Mouse (Mus musculus) kidney, postnatal 0 days (tissue): ENCODE measurements around the gene Nkain4. TPM values are rescaled to one million over a fixed set of nuclear protein-coding genes. Genes with fewer than 3 reads are reported as not detected.

Experiments
- ATAC-seq: fragments of 200-750 bp; cut with Nextera tagmentation; replicated peaks from 2 replicates; pipeline ENCODE4 v1.8.0; 2017; ENCODE audit warnings: low read depth, moderate number of reproducible peaks, moderate TSS enrichment, moderate library complexity; ENCODE audit not compliant: low FRiP score
- DNase-seq: peaks from one replicate; pipeline ENCODE4 v3.0.0-alpha.2; 2016; ENCODE audit warnings: low spot score
- H3K27ac ChIP-seq: fragments of 300-500 bp; sonication (generic); 2 replicates; pipeline ENCODE4 v1.5.1; 2014; ENCODE audit warnings: mild to moderate bottlenecking
- H3K27me3 ChIP-seq: fragments of 300-500 bp; sonication (generic); 2 replicates; pipeline ENCODE4 v1.6.1; 2014; ENCODE audit warnings: low read length, mixed read lengths; ENCODE audit not compliant: insufficient read depth
- H3K36me3 ChIP-seq: fragments of 300-500 bp; sonication (generic); 2 replicates; pipeline ENCODE4 v1.6.1; 2014; ENCODE audit warnings: low read length, mixed read lengths; ENCODE audit not compliant: insufficient read depth
- H3K4me1 ChIP-seq: fragments of 300-500 bp; sonication (generic); replicated peaks from 2 replicates; pipeline ENCODE4 v1.6.1; 2014; ENCODE audit warnings: antibody characterized with exemption, low read length, mixed read lengths; ENCODE audit not compliant: insufficient read depth
- H3K4me2 ChIP-seq: fragments of 300-500 bp; sonication (generic); 2 replicates; pipeline ENCODE4 v1.6.1; 2014; ENCODE audit warnings: mild to moderate bottlenecking, low read length, moderate library complexity, mixed read lengths
- H3K4me3 ChIP-seq: fragments of 300-500 bp; sonication (generic); replicated peaks from 2 replicates; pipeline ENCODE4 v1.5.1; 2014; ENCODE audit warnings: low read depth, low read length
- H3K9ac ChIP-seq: fragments of 300-500 bp; sonication (generic); 2 replicates; pipeline ENCODE4 v1.6.1; 2014; ENCODE audit warnings: low read depth, low read length
- H3K9me3 ChIP-seq: fragments of 300-500 bp; sonication (generic); replicated peaks from 2 replicates; pipeline ENCODE4 v1.6.1; 2016; ENCODE audit warnings: low read length, inconsistent platforms, mixed read lengths
- CTCF ChIP-seq: IDR thresholded peaks from 2 replicates; pipeline ENCODE4 v1.5.1; 2016; ENCODE audit warnings: antibody characterized with exemption, low read depth, mild to moderate bottlenecking, moderate library complexity
- WGBS: fragments of 180-500 bp; shearing (Covaris S2); extraction: QIAGEN DNeasy Blood & Tissue Kit; methylation state at CpG from one replicate; pipeline ENCODE4 v1.1.7; 2014; 5-methylcytosine and 5-hydroxymethylcytosine counted together
- polyA plus RNA-seq: library from polyadenylated mRNA; unstranded; fragments of >200 nt; fragmentation: Nextera tagmentation; extraction: Ambion mirVana; gene quantifications from 2 replicates; pipeline ENCODE4 v1.2.1, GENCODE M21; 2015

The Nkain4 gene
- polyA plus RNA-seq, 1 experiment from 2014 or later = 24.1 TPM

- TF ChIP-seq CTCF = no peak
- Histone ChIP-seq H3K4me1 (no peaks in the 10 kb centered on the region), H3K27ac (no peak within 1 kb of the TSS), H3K9me3 (no peaks in the 10 kb centered on the region), H3K36me3 (no peaks in the 10 kb centered on the region), H3K4me2 (no peak within 1 kb of the TSS), H3K27me3 (no peaks in the 10 kb centered on the region), H3K9ac (no peak within 1 kb of the TSS), H3K4me3 (no peak within 1 kb of the TSS)
- no peak for DNase-seq
- WGBS = 62% methylated on average over 4 of the region's 4 CpGs
- no peak for ATAC-seq
These were observed 25.8 kb downstream of the Nkain4 start, which contains the start of gene Birc7 for GRCm38 (mm10) chr2:180928723-180929122. Birc7 (plus strand) TSS chr2:180929023.

GRCm38 (mm10) chr2:180925176-180925575 is 29.3 kb downstream of the Nkain4 start:
- DNase-seq = peak; percentile 83

GRCm38 (mm10) chr2:180922739-180923138 is 31.8 kb downstream of the Nkain4 start:
- H3K4me1 ChIP-seq = peaks cover 6% of the 10 kb centered on the region
- H3K9ac ChIP-seq = no peak overlapping the region
- no peak for TF ChIP-seq CTCF
- H3K27ac ChIP-seq = no peak overlapping the region
- no peaks in the 10 kb centered on the region for H3K9me3 ChIP-seq
- H3K4me2 ChIP-seq = no peak overlapping the region
- H3K27me3 ChIP-seq = no peaks in the 10 kb centered on the region
- WGBS = 86% methylated on average over 6 of the region's 6 CpGs
- peaks cover 6% of the 10 kb centered on the region; the same call in 1 of the 2 replicates for H3K36me3 ChIP-seq
- no peak overlapping the region for H3K4me3 ChIP-seq
- DNase-seq (no peak), ATAC-seq (no peak)

More at GRCm38 (mm10) chr2:180925176-180925575, 29.3 kb downstream of the Nkain4 start:
- Histone ChIP-seq H3K4me2 (no peak overlapping the region), H3K27me3 (no peaks in the 10 kb centered on the region), H3K27ac (no peak overlapping the region), H3K4me3 (no peak overlapping the region), H3K9ac (no peak overlapping the region), H3K4me1 (no peaks in the 10 kb centered on the region), H3K9me3 (no peaks in the 10 kb centered on the region), H3K36me3 (no peaks in the 10 kb centered on the region)
- no peak for ATAC-seq
- peak; percentile 92 for TF ChIP-seq CTCF
- WGBS = 4% methylated on average over 4 of the region's 4 CpGs

GRCm38 (mm10) chr2:180920810-180921400 is 33.6 kb downstream of the Nkain4 start, which contains the start of gene Ythdf1:
Ythdf1 (minus strand) TSS chr2:180920949.
- H3K4me2 ChIP-seq = peak within 1 kb of the TSS; percentile 62
- TF ChIP-seq CTCF = no peak
- H3K27me3 ChIP-seq = no peaks in the 10 kb centered on the region
- peak within 1 kb of the TSS; percentile 99 for H3K9ac ChIP-seq
- H3K9me3 ChIP-seq = no peaks in the 10 kb centered on the region
- DNase-seq = peak; percentile 98
- under 1% methylated on average over 56 of the region's 56 CpGs for WGBS
- peak within 1 kb of the TSS; percentile 82 for H3K27ac ChIP-seq
- peak; percentile 96 for ATAC-seq
- peaks cover 6% of the 10 kb centered on the region for H3K4me1 ChIP-seq
- peaks cover 21% of the 10 kb centered on the region for H3K36me3 ChIP-seq
- H3K4me3 ChIP-seq = peak within 1 kb of the TSS; percentile 100

GRCm38 (mm10) chr2:180919913-180920809 is 34.3 kb downstream of the Nkain4 start:
- H3K4me2 ChIP-seq = peak overlapping the region; percentile 62
- peak overlapping the region; percentile 99 for H3K9ac ChIP-seq
- no peaks in the 10 kb centered on the region for H3K27me3 ChIP-seq
- peak; percentile 61 for ATAC-seq
- peak overlapping the region; percentile 100 for H3K4me3 ChIP-seq
- DNase-seq = peak; percentile 39
- H3K27ac ChIP-seq = peak overlapping the region; percentile 82
- H3K4me1 ChIP-seq = peaks cover 6% of the 10 kb centered on the region
- peaks cover 25% of the 10 kb centered on the region for H3K36me3 ChIP-seq
- under 1% methylated on average over 61 of the region's 61 CpGs for WGBS
- no peaks in the 10 kb centered on the region for H3K9me3 ChIP-seq
- TF ChIP-seq CTCF = no peak

- no peak overlapping the region for H3K9ac ChIP-seq
- no peak for TF ChIP-seq CTCF
- H3K4me3 ChIP-seq = no peak overlapping the region
- no peak for ATAC-seq
- H3K27me3 ChIP-seq = no peaks in the 10 kb centered on the region
- H3K9me3 ChIP-seq = no peaks in the 10 kb centered on the region
- DNase-seq = no peak
- H3K4me1 ChIP-seq = peaks cover 6% of the 10 kb centered on the region
- peaks cover 59% of the 10 kb centered on the region for H3K36me3 ChIP-seq
- no peak overlapping the region for H3K27ac ChIP-seq
- 78% methylated on average over 3 of the region's 3 CpGs for WGBS
- no peak overlapping the region for H3K4me2 ChIP-seq
These were observed 38.5 kb downstream of the Nkain4 start for GRCm38 (mm10) chr2:180915886-180916433.
